Mouse (Mus musculus) heart, embryonic 12.5 days (tissue): ENCODE data around the gene Slc39a8. TPM values are rescaled to one million over a fixed set of nuclear protein-coding genes. Genes with fewer than 3 reads are reported as not detected.

Experiments
- ATAC-seq: fragments of 200-750 bp; cut with Nextera tagmentation; 2 replicates; pipeline ENCODE4 v1.8.0; 2017; ENCODE audit warnings: moderate TSS enrichment, moderate library complexity; ENCODE audit not compliant: insufficient number of reproducible peaks, low FRiP score
- H3K27ac ChIP-seq: fragments of 300-500 bp; sonication (generic); 2 replicates; pipeline ENCODE4 v1.5.1; 2016; ENCODE audit warnings: mild to moderate bottlenecking, moderate library complexity; ENCODE audit not compliant: poor library complexity, severe bottlenecking
- H3K27me3 ChIP-seq: fragments of 300-500 bp; sonication (generic); replicated peaks from 2 replicates; pipeline ENCODE4 v1.6.1; 2016; ENCODE audit warnings: mild to moderate bottlenecking, moderate library complexity
- H3K36me3 ChIP-seq: fragments of 300-500 bp; sonication (generic); 2 replicates; pipeline ENCODE4 v1.6.1; 2016; ENCODE audit warnings: mild to moderate bottlenecking, moderate library complexity
- H3K4me1 ChIP-seq: fragments of 300-500 bp; sonication (generic); replicated peaks from 2 replicates; pipeline ENCODE4 v1.6.1; 2016; ENCODE audit warnings: mild to moderate bottlenecking
- H3K4me2 ChIP-seq: fragments of 300-500 bp; sonication (generic); 2 replicates; pipeline ENCODE4 v1.6.1; 2016; ENCODE audit warnings: mild to moderate bottlenecking, moderate library complexity
- H3K4me3 ChIP-seq: fragments of 300-500 bp; sonication (generic); 2 replicates; pipeline ENCODE4 v1.5.1; 2016; ENCODE audit warnings: mild to moderate bottlenecking
- H3K9ac ChIP-seq: fragments of 300-500 bp; sonication (generic); 2 replicates; pipeline ENCODE4 v1.6.1; 2016; ENCODE audit warnings: mild to moderate bottlenecking, moderate library complexity
- H3K9me3 ChIP-seq: fragments of 300-500 bp; sonication (generic); replicated peaks from 2 replicates; pipeline ENCODE4 v1.6.1; 2016; ENCODE audit warnings: mild to moderate bottlenecking, moderate library complexity
- WGBS: fragments of 180-500 bp; shearing (Covaris S2); methylation state at CpG from one replicate; pipeline ENCODE4 v1.1.7; 2016; 5-methylcytosine and 5-hydroxymethylcytosine counted together
- polyA plus RNA-seq: library from polyadenylated mRNA; unstranded; fragments of >200 nt; fragmentation: Nextera tagmentation; extraction: Ambion mirVana; gene quantifications from 2 replicates; pipeline ENCODE4 v1.2.1, GENCODE M21; 2016

Gene Slc39a8
- polyA plus RNA-seq, 1 experiment from 2014 or later, result 36.5 TPM

DNA sequence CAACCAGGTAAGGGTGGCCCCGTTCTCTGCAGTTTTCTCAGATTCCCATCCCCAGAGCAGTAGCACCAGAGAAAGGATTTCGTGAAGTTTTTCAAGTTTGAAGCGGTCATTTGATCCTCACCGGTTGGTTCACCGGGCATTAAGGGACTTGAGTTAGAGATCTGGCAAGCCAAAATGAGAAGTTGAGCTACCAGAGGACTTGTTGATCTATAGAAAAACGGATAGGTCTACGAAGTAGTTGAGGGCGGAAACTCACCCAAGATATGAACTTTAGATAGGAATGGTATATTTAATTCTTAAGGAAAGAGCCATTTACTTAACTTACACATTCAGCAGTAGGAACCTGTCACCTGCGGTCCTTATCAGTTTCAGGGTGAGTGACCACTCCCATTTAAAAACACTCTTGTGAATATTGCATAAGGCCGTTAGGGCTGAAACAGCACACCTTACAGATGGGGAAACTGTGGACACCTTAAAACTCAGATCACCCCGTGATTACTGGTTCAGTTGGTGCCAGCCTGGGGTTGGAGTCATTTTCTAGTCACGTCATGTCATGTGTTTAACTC, 1.7 kb downstream of the Slc39a8 start:
- Histone ChIP-seq H3K27me3 (no peaks in the 10 kb centered on the region), H3K9me3 (no peaks in the 10 kb centered on the region), H3K9ac (peak overlapping the region; percentile 71), H3K27ac (peak overlapping the region; percentile 86), H3K4me1 (peaks cover 18% of the 10 kb centered on the region), H3K36me3 (no peaks in the 10 kb centered on the region), H3K4me2 (peak overlapping the region; percentile 82), H3K4me3 (peak overlapping the region; percentile 58)
- 11% methylated on average over 12 of the region's 12 CpGs for WGBS
- no peak for ATAC-seq

DNA sequence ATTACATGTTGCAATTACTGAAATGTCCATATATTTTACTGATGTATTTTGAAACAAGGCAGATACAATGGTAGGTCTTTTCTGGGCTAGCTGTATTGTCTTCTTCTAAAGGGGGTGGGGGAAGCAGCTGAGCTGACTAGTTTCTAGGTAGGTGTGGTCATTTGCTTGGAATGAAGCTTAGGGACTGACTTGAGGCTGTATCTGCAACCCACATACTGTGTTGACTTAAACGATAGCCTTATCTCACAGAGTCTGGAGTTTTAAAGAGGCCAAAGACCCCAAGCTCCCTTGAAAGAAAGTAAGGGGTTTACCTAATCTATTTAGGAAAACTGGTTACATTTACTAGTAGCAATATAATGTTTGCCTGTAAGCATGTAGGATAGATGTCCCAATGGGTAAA, 2.9 kb downstream of the Slc39a8 start:
- peak overlapping the region; percentile 17; the same call in 1 of the 2 replicates for H3K4me2 ChIP-seq
- H3K4me1 ChIP-seq, result peaks cover 18% of the 10 kb centered on the region
- H3K9ac ChIP-seq, result no peak overlapping the region
- H3K27me3 ChIP-seq, result no peaks in the 10 kb centered on the region
- H3K27ac ChIP-seq, result no peak overlapping the region
- H3K9me3 ChIP-seq, result no peaks in the 10 kb centered on the region
- 2% methylated on average over 1 of the region's 1 CpGs for WGBS
- no peaks in the 10 kb centered on the region for H3K36me3 ChIP-seq
- ATAC-seq, result no peak
- no peak overlapping the region for H3K4me3 ChIP-seq

DNA sequence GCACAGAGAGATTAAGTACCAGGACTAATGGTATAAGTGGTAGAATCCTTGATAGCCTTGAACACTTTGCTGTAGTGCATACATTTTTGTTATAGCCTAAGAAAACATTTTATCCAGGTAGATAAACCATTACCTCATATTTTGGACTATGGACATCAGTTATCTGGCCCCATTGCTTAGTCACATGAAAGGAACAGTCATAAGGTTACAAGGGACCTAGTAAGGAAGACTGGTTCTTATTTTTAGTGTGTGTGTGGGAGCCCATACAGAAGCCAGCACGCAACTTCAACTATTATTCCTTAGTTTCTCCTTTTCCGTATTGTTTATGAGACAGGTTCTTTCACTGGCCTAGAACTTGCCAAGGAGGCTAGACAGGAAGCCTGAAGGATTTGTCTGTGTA, 7.4 kb downstream of the Slc39a8 start:
- H3K4me2 ChIP-seq, result no peak overlapping the region
- H3K9me3 ChIP-seq, result no peaks in the 10 kb centered on the region
- H3K36me3 ChIP-seq, result no peaks in the 10 kb centered on the region
- ATAC-seq, result no peak
- H3K4me1 ChIP-seq, result peaks cover 6% of the 10 kb centered on the region; the same call in 1 of the 2 replicates
- WGBS, result 97% methylated on average over 2 of the region's 2 CpGs
- no peak overlapping the region for H3K4me3 ChIP-seq
- H3K27me3 ChIP-seq, result no peaks in the 10 kb centered on the region
- H3K9ac ChIP-seq, result no peak overlapping the region
- H3K27ac ChIP-seq, result no peak overlapping the region

DNA sequence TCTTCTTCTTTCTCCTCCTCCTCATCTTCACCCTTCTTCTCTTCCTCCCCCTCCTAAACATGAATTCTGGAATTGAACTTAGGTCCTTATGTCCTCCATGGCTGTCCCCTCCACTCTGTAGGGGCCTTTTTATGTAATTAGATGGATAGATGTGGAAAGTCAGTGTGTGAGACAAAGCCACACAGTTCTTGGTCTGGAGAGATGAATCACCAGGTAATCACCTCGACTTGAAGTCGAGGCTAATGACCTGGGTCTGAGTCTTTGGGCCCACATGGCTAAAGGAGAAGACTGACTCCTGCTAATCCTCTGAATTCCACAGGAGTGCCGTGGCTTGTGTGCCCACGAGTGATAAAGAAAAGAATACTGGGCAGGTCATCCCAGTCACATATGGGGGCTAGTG, 7.8 kb downstream of the Slc39a8 start:
- Histone ChIP-seq H3K27ac (no peak overlapping the region), H3K9ac (no peak overlapping the region), H3K4me2 (no peak overlapping the region), H3K4me3 (no peak overlapping the region), H3K36me3 (no peaks in the 10 kb centered on the region), H3K9me3 (no peaks in the 10 kb centered on the region), H3K27me3 (no peaks in the 10 kb centered on the region), H3K4me1 (peaks cover 5% of the 10 kb centered on the region; the same call in 1 of the 2 replicates)
- no peak for ATAC-seq
- WGBS, result 67% methylated on average over 4 of the region's 4 CpGs

DNA sequence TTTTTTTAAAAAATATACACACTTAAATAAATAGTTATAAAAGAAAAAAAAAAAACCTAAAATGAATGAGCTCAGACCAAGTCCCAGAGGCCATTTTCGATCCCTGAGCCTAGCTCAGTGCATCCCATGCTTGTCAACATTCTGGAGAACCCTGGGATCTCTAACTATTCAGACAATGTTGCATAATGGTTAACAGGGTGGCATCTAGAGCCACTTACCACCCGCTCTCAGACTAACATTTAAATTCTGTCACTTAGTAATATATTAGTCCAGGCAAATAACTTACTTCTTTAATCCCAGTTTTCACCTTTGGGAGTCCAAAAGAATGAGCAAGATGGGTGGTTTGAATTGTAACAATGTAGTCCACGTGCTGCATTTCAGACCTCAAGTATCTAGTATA, 9.9 kb downstream of the Slc39a8 start:
- Histone ChIP-seq H3K4me2 (no peak overlapping the region), H3K27me3 (no peaks in the 10 kb centered on the region), H3K9me3 (no peaks in the 10 kb centered on the region), H3K9ac (no peak overlapping the region), H3K4me3 (no peak overlapping the region), H3K4me1 (peaks cover 14% of the 10 kb centered on the region), H3K36me3 (no peaks in the 10 kb centered on the region), H3K27ac (no peak overlapping the region)
- WGBS, result 90% methylated on average over 3 of the region's 3 CpGs
- no peak for ATAC-seq

DNA sequence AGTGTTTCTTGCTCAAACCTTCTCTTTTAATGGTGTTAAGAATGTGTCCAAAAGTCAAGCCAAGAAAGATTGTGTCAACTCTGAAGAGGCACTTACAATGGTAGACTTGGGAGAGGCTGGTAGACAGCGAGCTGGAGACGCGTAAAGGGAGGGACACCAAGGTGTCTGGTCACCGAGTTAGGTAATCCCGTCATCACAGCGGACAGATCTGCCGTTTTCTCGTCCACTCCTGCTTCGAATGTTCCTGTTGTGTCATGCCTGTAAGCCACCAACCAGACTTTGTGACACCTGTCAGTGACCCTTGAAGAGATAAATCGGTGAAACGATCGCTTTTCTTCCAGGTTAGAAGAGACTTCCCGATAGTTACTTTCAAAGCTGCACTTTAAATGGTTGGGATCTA, 14.5 kb downstream of the Slc39a8 start:
- no peak for ATAC-seq
- no peak overlapping the region for H3K9ac ChIP-seq
- no peak overlapping the region for H3K4me3 ChIP-seq
- peaks cover 31% of the 10 kb centered on the region for H3K4me1 ChIP-seq
- no peaks in the 10 kb centered on the region for H3K27me3 ChIP-seq
- H3K9me3 ChIP-seq, result no peaks in the 10 kb centered on the region
- no peak overlapping the region for H3K27ac ChIP-seq
- 50% methylated on average over 13 of the region's 13 CpGs for WGBS
- H3K4me2 ChIP-seq, result peak overlapping the region; percentile 10; the same call in 1 of the 2 replicates
- no peaks in the 10 kb centered on the region for H3K36me3 ChIP-seq

DNA sequence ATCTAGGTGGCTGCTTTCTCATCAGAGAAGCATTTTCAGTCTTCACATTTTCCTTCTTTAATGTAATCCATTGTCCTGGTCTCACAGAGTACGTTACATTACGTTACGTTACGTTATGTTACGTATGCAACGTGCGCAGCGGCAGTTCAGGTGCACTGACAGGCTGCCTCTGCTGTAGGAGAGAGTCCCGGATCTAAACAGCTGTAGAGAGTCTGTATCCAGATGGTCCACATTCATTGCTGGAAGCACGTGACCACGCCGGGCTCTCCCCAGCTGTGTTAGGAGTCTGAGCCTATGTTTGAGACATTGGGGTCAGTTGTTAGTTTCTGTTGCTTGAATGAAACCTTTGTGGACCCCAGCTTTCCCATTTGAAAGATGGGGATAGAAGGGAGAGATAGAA, 15.1 kb downstream of the Slc39a8 start:
- Histone ChIP-seq H3K4me2 (no peak overlapping the region), H3K4me3 (no peak overlapping the region), H3K27ac (no peak overlapping the region), H3K4me1 (peaks cover 35% of the 10 kb centered on the region), H3K9me3 (no peaks in the 10 kb centered on the region), H3K9ac (no peak overlapping the region), H3K36me3 (no peaks in the 10 kb centered on the region), H3K27me3 (no peaks in the 10 kb centered on the region)
- ATAC-seq, result no peak
- 90% methylated on average over 12 of the region's 12 CpGs for WGBS

DNA sequence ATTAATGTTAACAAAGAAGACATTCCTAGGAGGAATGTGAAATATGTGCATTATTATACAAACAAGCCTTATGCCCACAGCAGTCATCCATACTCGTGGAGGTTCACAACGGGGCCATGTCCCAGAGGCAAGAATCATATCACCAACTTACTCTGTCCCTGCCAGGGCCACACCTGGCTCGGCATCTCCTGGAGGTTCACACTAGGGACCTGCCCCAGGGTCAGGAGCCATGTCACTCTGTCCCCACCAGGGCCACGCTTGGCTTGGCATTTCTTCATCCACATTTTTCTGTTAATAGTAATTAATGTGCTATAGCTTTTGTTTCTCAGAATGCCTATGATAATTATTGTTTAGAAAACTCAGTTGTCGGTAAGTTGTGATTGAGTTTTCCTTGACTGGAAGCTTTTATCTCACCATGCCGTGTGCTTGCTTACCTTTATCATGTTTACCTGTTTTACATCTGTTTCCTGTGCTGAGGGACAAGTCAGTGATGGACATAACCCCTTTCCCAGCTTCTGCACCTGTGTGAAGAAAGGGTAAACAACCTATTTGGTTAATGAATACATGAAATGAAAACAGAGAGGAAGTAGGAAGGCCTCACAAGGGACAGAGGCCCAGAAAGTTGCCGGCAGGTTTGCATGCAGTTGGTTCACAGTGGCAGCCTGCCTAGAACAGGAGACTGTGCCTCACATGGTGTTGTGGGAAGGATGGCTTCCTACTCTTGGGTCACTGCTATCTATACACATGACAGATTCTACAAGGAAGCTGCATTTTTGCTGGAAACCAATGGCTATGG, 16.8 kb downstream of the Slc39a8 start:
- no peak overlapping the region for H3K4me2 ChIP-seq

DNA sequence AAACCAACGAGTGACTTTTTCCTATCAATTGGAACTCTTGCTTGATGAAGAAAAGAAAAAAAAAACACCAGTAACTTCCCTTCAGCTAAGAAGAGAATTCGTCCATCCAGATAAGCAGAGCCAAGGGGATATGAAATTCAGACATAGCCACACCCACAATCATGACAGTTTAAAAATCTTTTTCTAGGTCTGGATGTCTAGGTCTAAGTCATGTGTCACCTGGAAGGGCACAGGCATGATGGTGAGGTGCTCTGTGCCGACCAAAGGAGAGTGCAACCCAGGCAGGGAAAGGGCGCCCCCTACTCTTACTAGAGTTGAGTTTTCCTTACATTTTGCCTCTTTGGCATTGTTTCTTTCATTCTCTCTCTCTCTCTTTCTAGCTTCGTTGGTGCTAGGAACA, 18.1 kb downstream of the Slc39a8 start:
- Histone ChIP-seq H3K27me3 (no peaks in the 10 kb centered on the region), H3K9me3 (no peaks in the 10 kb centered on the region), H3K4me2 (peak overlapping the region; percentile 54), H3K4me3 (no peak overlapping the region), H3K9ac (no peak overlapping the region), H3K36me3 (no peaks in the 10 kb centered on the region), H3K27ac (peak overlapping the region; percentile 62; the same call in 1 of the 2 replicates), H3K4me1 (peaks cover 35% of the 10 kb centered on the region)
- WGBS, result 37% methylated on average over 5 of the region's 5 CpGs
- peak; percentile 60; the same call in 1 of the 2 replicates for ATAC-seq

More for the DNA sequence above, 16.8 kb downstream of the Slc39a8 start:
- Histone ChIP-seq H3K27me3 (no peaks in the 10 kb centered on the region), H3K36me3 (no peaks in the 10 kb centered on the region), H3K9me3 (no peaks in the 10 kb centered on the region), H3K4me1 (peaks cover 35% of the 10 kb centered on the region), H3K27ac (peak overlapping the region; percentile 47; the same call in 1 of the 2 replicates), H3K9ac (no peak overlapping the region), H3K4me3 (no peak overlapping the region)
- 62% methylated on average over 7 of the region's 7 CpGs for WGBS
- no peak for ATAC-seq

DNA sequence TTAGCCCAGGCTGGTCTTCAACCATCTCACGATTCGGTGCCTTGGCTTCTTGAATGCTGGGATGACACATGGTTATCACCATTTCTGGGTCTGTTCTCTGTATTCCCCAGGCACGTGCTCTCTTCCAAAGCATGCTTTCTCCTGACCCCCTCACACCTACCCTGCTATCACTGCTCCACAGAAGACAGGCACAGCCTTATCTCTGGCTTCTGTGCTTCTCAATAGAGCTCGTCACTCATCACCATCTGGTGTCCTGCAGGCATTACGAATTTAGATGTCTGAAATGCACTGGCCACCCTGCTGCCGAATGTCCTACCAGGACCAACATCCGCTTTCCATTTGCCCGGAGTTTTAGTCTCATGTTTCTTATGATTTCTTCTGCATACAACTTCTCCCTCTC, 18.6 kb downstream of the Slc39a8 start:
- 9% methylated on average over 8 of the region's 8 CpGs for WGBS
- ATAC-seq, result peak; percentile 96
- Histone ChIP-seq H3K9me3 (no peaks in the 10 kb centered on the region), H3K4me1 (peaks cover 31% of the 10 kb centered on the region), H3K9ac (no peak overlapping the region), H3K4me2 (peak overlapping the region; percentile 54), H3K27ac (peak overlapping the region; percentile 62; the same call in 1 of the 2 replicates), H3K4me3 (peak overlapping the region; percentile 19; the same call in 1 of the 2 replicates), H3K27me3 (no peaks in the 10 kb centered on the region), H3K36me3 (no peaks in the 10 kb centered on the region)

DNA sequence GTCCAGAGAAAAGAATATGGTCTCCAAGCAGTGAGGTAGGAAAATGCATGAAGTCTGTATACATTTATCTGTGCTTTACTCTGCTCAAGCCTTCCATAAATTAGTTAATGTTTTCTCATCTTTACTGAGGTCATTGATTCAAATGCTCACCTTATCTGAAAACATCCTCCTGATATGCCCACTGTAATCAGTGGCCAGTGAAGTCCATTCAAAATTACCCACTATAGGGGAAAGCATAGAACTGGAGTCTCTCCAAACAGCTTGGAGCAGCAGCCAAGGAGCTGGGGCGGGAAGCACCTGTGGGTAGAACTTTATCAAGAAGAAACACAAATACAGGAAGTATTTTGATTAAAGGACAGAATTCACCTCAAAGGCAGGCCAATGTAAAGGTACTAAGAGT, 19.8 kb downstream of the Slc39a8 start:
- WGBS, result 67% methylated on average over 1 of the region's 1 CpGs
- no peak overlapping the region for H3K4me3 ChIP-seq
- H3K4me2 ChIP-seq, result no peak overlapping the region

More for the DNA sequence above, 19.8 kb downstream of the Slc39a8 start:
- no peak for ATAC-seq
- H3K27me3 ChIP-seq, result no peaks in the 10 kb centered on the region
- no peaks in the 10 kb centered on the region for H3K36me3 ChIP-seq
- H3K27ac ChIP-seq, result no peak overlapping the region
- no peak overlapping the region for H3K9ac ChIP-seq
- H3K4me1 ChIP-seq, result peaks cover 24% of the 10 kb centered on the region
- no peaks in the 10 kb centered on the region for H3K9me3 ChIP-seq
